12 mouse cellular contexts compared by ENCODE assay signal in the genomic region with DNA sequence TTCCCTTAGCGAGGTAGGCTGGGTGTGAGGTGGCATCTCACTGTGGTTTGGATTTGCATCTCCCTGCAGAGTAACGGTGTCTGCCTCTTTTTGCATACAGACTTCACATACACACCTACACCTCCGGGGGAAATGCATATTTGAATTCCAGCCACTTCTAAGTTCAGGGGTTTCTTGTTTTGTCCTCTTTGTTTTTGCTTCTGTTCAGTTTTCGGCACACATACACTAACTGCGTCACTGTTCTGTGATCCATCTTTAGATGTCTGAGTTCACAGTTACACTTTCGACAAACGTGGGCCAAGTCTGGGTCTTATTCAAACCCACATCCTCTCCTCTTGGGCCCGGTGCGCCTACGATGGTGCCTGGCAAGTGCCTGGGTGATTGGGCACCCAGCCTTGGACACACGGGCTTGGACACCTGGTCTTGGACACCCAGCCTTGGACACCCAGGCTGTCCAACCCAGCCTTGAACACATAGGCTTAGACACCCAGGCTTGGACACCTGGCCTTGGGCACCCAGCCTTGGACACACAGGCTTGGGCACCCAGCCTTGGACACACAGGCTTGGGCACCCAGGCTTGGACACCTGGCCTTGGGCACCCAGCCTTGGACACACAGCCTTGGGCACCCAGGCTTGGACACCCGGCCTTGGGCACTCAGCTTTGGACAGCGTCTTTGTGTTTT. TPM values are rescaled to one million over a fixed set of nuclear protein-coding genes. Genes with fewer than 3 reads are reported as not detected.
DNase-seq lines count a peak whose midpoint lies in the region; ATAC-seq and TF ChIP-seq lines count a peak whose summit lies in the region.
"Had no signal": no experiment of that assay in that cellular context is flagged by ENCODE, and none has a peak within 500 bp of the region (broad histone marks: within the 10 kb centered on the region; RNA-seq: fewer than 3 reads in every experiment).

No protein-coding gene starts in this region.

- dilution Hi-C loops in CH12.LX (cut with MboI; ENCODE audit: extremely low pct_ligation_motif_present, extremely low pct_unique_long_range_greater_than_20kb, low sequenced_read_pairs): no loop called here

- H3K4me1 ChIP-seq in liver, postnatal 0 days (ENCODE audit: insufficient read depth): peaks cover 15% of the 10 kb centered on the region
- peaks cover 9% of the 10 kb centered on the region; the same call in 1 of the 2 replicates for H3K4me1 ChIP-seq in liver, embryonic 11.5 days (replicated peaks; ENCODE audit: control insufficient read depth, insufficient read depth, low read length)
- peaks cover 56 to 90% of the 10 kb centered on the region in 2 experiments for H3K4me1 ChIP-seq in CH12.LX (ENCODE audit: control insufficient read depth in 1 of 2, insufficient read depth in 2 of 2)
- H3K4me1 ChIP-seq in forebrain, embryonic 10.5 days: peaks cover 26% of the 10 kb centered on the region

- in situ Hi-C loops in CH12.LX (cut with MboI; ENCODE audit: low pct_ligation_motif_present, low pct_unique_long_range_greater_than_20kb, low sequenced_read_pairs): no loop called here

- no peaks in the 10 kb centered on the region for H3K27me3 ChIP-seq in liver, postnatal 0 days (ENCODE audit: insufficient read depth, low read length)
- no peaks in the 10 kb centered on the region for H3K27me3 ChIP-seq in liver, embryonic 11.5 days (replicated peaks; ENCODE audit: control insufficient read depth, insufficient read depth, low read length)
- no peaks in the 10 kb centered on the region for H3K27me3 ChIP-seq in CH12.LX (replicated peaks)
- peaks cover 31% of the 10 kb centered on the region for H3K27me3 ChIP-seq in forebrain, embryonic 10.5 days (ENCODE audit: poor library complexity, severe bottlenecking)

- WGBS in liver, postnatal 0 days (ENCODE audit: insufficient replicate concordance): 72% methylated on average over 13 of the region's 13 CpGs
- WGBS in liver, embryonic 11.5 days: 78% methylated on average over 13 of the region's 13 CpGs
- 88% methylated on average over 13 of the region's 13 CpGs for WGBS in forebrain, embryonic 10.5 days

- peak; percentile 7 for TF ChIP-seq RAD21 in CH12.LX (IDR thresholded peaks at IDR 0.05; ENCODE audit: low read depth, low read length)

- peak overlapping the region; percentile 78 for H3K27ac ChIP-seq in liver, postnatal 0 days (ENCODE audit: low read depth)
- no peak overlapping the region for H3K27ac ChIP-seq in liver, embryonic 11.5 days (ENCODE audit: low read depth, low read length)
- peak overlapping the region; percentile 97 for H3K27ac ChIP-seq in CH12.LX (ENCODE audit: insufficient read depth, low read depth)
- no peak overlapping the region for H3K27ac ChIP-seq in forebrain, embryonic 10.5 days
- H3K27ac ChIP-seq: heart, adult 2 months; hindbrain, embryonic 10.5 days had no signal

- no peak for ATAC-seq in liver, postnatal 0 days
- ATAC-seq in liver, embryonic 11.5 days (replicated peaks; ENCODE audit: low FRiP score): no peak
- 0 out of 2 replicates have a peak, but pooled peaks have one; percentile 14 for ATAC-seq in granulocyte monocyte progenitor cell, adult 5-6 weeks (replicated peaks; ENCODE audit: poor library complexity, severe bottlenecking)

- DNase-seq in liver, postnatal 0 days: no peak
- no peak for DNase-seq in liver, embryonic 11.5 days (ENCODE audit: low spot score)
- peak; percentile 91 for DNase-seq in CH12.LX (ENCODE audit: extremely low read depth)
- DNase-seq in thymus, postnatal 0 days (ENCODE audit: low spot score): peak; percentile 88
- DNase-seq in layer of hippocampus, adult 8-10 months (ENCODE audit: low spot score in 2 of 2): no peak
- DNase-seq in forebrain, embryonic 10.5 days (ENCODE audit: extremely low spot score, low spot score): no peak
- no peak for DNase-seq in kidney, adult 9 months
- DNase-seq: heart, adult 2 months; kidney, adult 18-20 months; left cerebral cortex, postnatal 4 days had no signal

- no peak for TF ChIP-seq EP300 in liver, postnatal 0 days (IDR thresholded peaks at IDR 0.05; ENCODE audit: low read depth)
- peak; percentile 84 for TF ChIP-seq EP300 in CH12.LX (IDR thresholded peaks at IDR 0.05; ENCODE audit: low read length)

- H3K9ac ChIP-seq in liver, postnatal 0 days (replicated peaks): no peak overlapping the region
- H3K9ac ChIP-seq in liver, embryonic 11.5 days (ENCODE audit: low read depth, low read length): no peak overlapping the region
- H3K9ac ChIP-seq in CH12.LX (ENCODE audit: insufficient read depth, low read depth): no peak overlapping the region

- no peaks in the 10 kb centered on the region for H3K36me3 ChIP-seq in liver, postnatal 0 days (replicated peaks; ENCODE audit: insufficient read depth, low read length)
- H3K36me3 ChIP-seq in liver, embryonic 11.5 days (ENCODE audit: control insufficient read depth, insufficient read depth, low read length): no peaks in the 10 kb centered on the region
- H3K36me3 ChIP-seq in CH12.LX (replicated peaks in 1 of 2; ENCODE audit: control insufficient read depth in 1 of 2, insufficient read depth in 1 of 2, low read length in 1 of 2): peaks cover 0 to 2% of the 10 kb centered on the region in 2 experiments
- H3K36me3 ChIP-seq in forebrain, embryonic 10.5 days (replicated peaks): no peaks in the 10 kb centered on the region
- H3K36me3 ChIP-seq: hindbrain, embryonic 10.5 days had no signal

- no peak overlapping the region for H3K4me2 ChIP-seq in liver, postnatal 0 days (ENCODE audit: low read depth, low read length)
- no peak overlapping the region for H3K4me2 ChIP-seq in liver, embryonic 11.5 days
- peak overlapping the region; percentile 33 for H3K4me2 ChIP-seq in CH12.LX (ENCODE audit: insufficient read depth, low read depth, poor library complexity, severe bottlenecking)

- H3K79me2 ChIP-seq in CH12.LX (replicated peaks; ENCODE audit: control insufficient read depth, extremely low read depth, insufficient read depth, poor library complexity, severe bottlenecking): no peaks in the 10 kb centered on the region

- no peak overlapping the region for H3K4me3 ChIP-seq in liver, postnatal 0 days (ENCODE audit: low read depth, low read length)
- H3K4me3 ChIP-seq in liver, embryonic 11.5 days (ENCODE audit: low read depth, low read length): no peak overlapping the region
- H3K4me3 ChIP-seq in CH12.LX (replicated peaks in 1 of 3; ENCODE audit: low read depth in 2 of 3, low read length in 2 of 3, poor library complexity in 1 of 3): peak overlapping the region in 1 of 3 experiments; percentile 29
- no peak overlapping the region for H3K4me3 ChIP-seq in forebrain, embryonic 10.5 days
- H3K4me3 ChIP-seq: heart, adult 2 months; hindbrain, embryonic 10.5 days had no signal

- TF ChIP-seq POLR2A in CH12.LX (IDR thresholded peaks at IDR 0.05; ENCODE audit: low read depth, low read length): 0 out of 2 replicates have a peak, but pooled peaks have one; percentile 26

- no peak for TF ChIP-seq CTCF in liver, postnatal 0 days (IDR thresholded peaks at IDR 0.05; ENCODE audit: low read depth)
- no peak for TF ChIP-seq CTCF in CH12.LX (conservative IDR thresholded peaks at IDR 0.05 in 1 of 2, IDR thresholded peaks at IDR 0.05 in 1 of 2; ENCODE audit: low read depth in 2 of 2, low read length in 2 of 2)

- H3K9me3 ChIP-seq in liver, postnatal 0 days (ENCODE audit: low read length): no peaks in the 10 kb centered on the region
- H3K9me3 ChIP-seq in liver, embryonic 11.5 days (ENCODE audit: control insufficient read depth, low read length): no peaks in the 10 kb centered on the region
- no peaks in the 10 kb centered on the region for H3K9me3 ChIP-seq in CH12.LX (replicated peaks; ENCODE audit: low read length)
- no peaks in the 10 kb centered on the region for H3K9me3 ChIP-seq in forebrain, embryonic 10.5 days
- H3K9me3 ChIP-seq: hindbrain, embryonic 10.5 days had no signal

TF ChIP-seq in CH12.LX, 34 proteins besides CTCF, POLR2A, EP300 and RAD21 (continues in another document):
- TF ChIP-seq GABPA (IDR thresholded peaks at IDR 0.05; ENCODE audit: insufficient replicate concordance, low read depth, low read length): no peak
- TF ChIP-seq ETS1 (conservative IDR thresholded peaks at IDR 0.05; ENCODE audit: low read depth, low read length): peak; percentile 98
- TF ChIP-seq SIN3A (IDR thresholded peaks at IDR 0.05; ENCODE audit: low read length): no peak
- TF ChIP-seq MYC (IDR thresholded peaks at IDR 0.05; ENCODE audit: low read depth, low read length): peak; percentile 83; the same call in 1 of the 2 replicates
- peak; percentile 69 for TF ChIP-seq CHD2 (IDR thresholded peaks at IDR 0.05; ENCODE audit: low read length)
- no peak for TF ChIP-seq ZMIZ1 (IDR thresholded peaks at IDR 0.05; ENCODE audit: low read depth, low read length)
- TF ChIP-seq KAT2A (IDR thresholded peaks at IDR 0.05; ENCODE audit: insufficient replicate concordance, low read length): no peak
- TF ChIP-seq MXI1 (IDR thresholded peaks at IDR 0.05; ENCODE audit: low read depth, low read length): no peak; the same call in none of the 2 replicates
- TF ChIP-seq PAX5 (IDR thresholded peaks at IDR 0.05; ENCODE audit: low read length): no peak
- TF ChIP-seq JUN (IDR thresholded peaks at IDR 0.05; ENCODE audit: insufficient read depth, low read depth, low read length): no peak; the same call in 1 of the 2 replicates
- no peak for TF ChIP-seq POLR2AphosphoS2 (IDR thresholded peaks at IDR 0.05; ENCODE audit: low read depth, low read length)
- TF ChIP-seq ZKSCAN1 (IDR thresholded peaks at IDR 0.05; ENCODE audit: borderline replicate concordance, low read depth, low read length): no peak
- TF ChIP-seq IRF4 (IDR thresholded peaks at IDR 0.05; ENCODE audit: low read depth, low read length): peak; percentile 85; the same call in 1 of the 2 replicates
- peak; percentile 87 for TF ChIP-seq RCOR1 (conservative IDR thresholded peaks at IDR 0.05; ENCODE audit: low read depth, low read length)
- no peak; the same call in 1 of the 2 replicates for TF ChIP-seq SMC3 (IDR thresholded peaks at IDR 0.05; ENCODE audit: low read depth, low read length)
- TF ChIP-seq MAFK (IDR thresholded peaks at IDR 0.05; ENCODE audit: insufficient replicate concordance, low read length): peak; percentile 74
- no peak for TF ChIP-seq USF1 (IDR thresholded peaks at IDR 0.05; ENCODE audit: low read depth, low read length)

RNA-seq across cellular contexts. Expression of a gene that starts 51.2 kb away (rescaled TPM):
- 18.9 and 21.7 TPM in 2 replicates for polyA plus RNA-seq in liver, postnatal 0 days (2015; fragmentation: Nextera tagmentation; extraction: Ambion mirVana)
- polyA plus RNA-seq in liver, embryonic 11.5 days (2014; fragmentation: Nextera tagmentation; extraction: Ambion mirVana): 53.8 and 54.2 TPM in 2 replicates
- total RNA-seq in CH12.LX (2012; rRNA removed): 20.5 and 20.9 TPM in 2 replicates
- total RNA-seq in CH12.LX (2014; rRNA removed): 41.1 and 41.3 TPM in 2 replicates
- 96.6 and 104 TPM in 2 replicates for polyA plus RNA-seq in CH12.LX (2012; ENCODE audit: insufficient read length, low read depth)
- total RNA-seq in granulocyte monocyte progenitor cell, adult 5-6 weeks (2014; fragmentation: Nextera tagmentation): 47.7 and 54.6 TPM in 2 replicates
- 31.1 and 33.4 TPM in 2 replicates for total RNA-seq in granulocyte monocyte progenitor cell, adult 5-6 weeks (2017)
- 56.4 and 66.0 TPM in 2 replicates for polyA plus RNA-seq in thymus, postnatal 0 days (2015; fragmentation: Nextera tagmentation; extraction: Ambion mirVana)
- total RNA-seq in layer of hippocampus, adult 8-10 months (2022): 10 to 100 TPM; 38.4 to 44.5 (median 40.5) TPM
- 45.4 and 47.2 TPM in 2 replicates for polyA plus RNA-seq in forebrain, embryonic 10.5 days (2016; fragmentation: Nextera tagmentation; extraction: Ambion mirVana)

Comparison
In these comparisons a context has a peak if more than half of its experiments do, and no peak if none do; other contexts are left out.
1. H3K27ac ChIP-seq: peak in liver, postnatal 0 days (single experiment) and CH12.LX (single experiment); none in liver, embryonic 11.5 days (single experiment) and forebrain, embryonic 10.5 days (single experiment).
2. DNase-seq: peak in CH12.LX (single experiment) and thymus, postnatal 0 days (single experiment); none in liver, postnatal 0 days (single experiment), liver, embryonic 11.5 days (single experiment), layer of hippocampus, adult 8-10 months (0 of 2), forebrain, embryonic 10.5 days (single experiment) and kidney, adult 9 months (single experiment).